Mouse (Mus musculus) limb, embryonic 10.5 days (tissue): ENCODE results near the gene Tmsb10. TPM values are rescaled to one million over a fixed set of nuclear protein-coding genes. Genes with fewer than 3 reads are reported as not detected.

ENCODE experiments used
- DNase-seq: peaks from one replicate; pipeline ENCODE4 v3.0.0-alpha.2; 2017; ENCODE audit warnings: low spot score
- H3K27ac ChIP-seq: fragments of 300-500 bp; sonication (generic); 2 replicates; pipeline ENCODE4 v1.5.1; 2016; ENCODE audit warnings: mild to moderate bottlenecking
- H3K27me3 ChIP-seq: fragments of 300-500 bp; sonication (generic); 2 replicates; pipeline ENCODE4 v1.6.1; 2016; ENCODE audit warnings: low read depth, mild to moderate bottlenecking; ENCODE audit not compliant: poor library complexity, severe bottlenecking
- H3K36me3 ChIP-seq: fragments of 300-500 bp; sonication (generic); 2 replicates; pipeline ENCODE4 v1.6.1; 2016; ENCODE audit warnings: mild to moderate bottlenecking, moderate library complexity
- H3K4me1 ChIP-seq: fragments of 300-500 bp; sonication (generic); 2 replicates; pipeline ENCODE4 v1.6.1; 2016
- H3K4me3 ChIP-seq: fragments of 300-500 bp; sonication (generic); 2 replicates; pipeline ENCODE4 v1.5.1; 2016; ENCODE audit warnings: mild to moderate bottlenecking, moderate library complexity
- H3K9me3 ChIP-seq: fragments of 300-500 bp; sonication (generic); replicated peaks from 2 replicates; pipeline ENCODE4 v1.6.1; 2016; ENCODE audit warnings: mild to moderate bottlenecking
- WGBS: fragments of 180-500 bp; shearing (Covaris S2); methylation state at CpG from one replicate; pipeline ENCODE4 v1.1.7; 2016; 5-methylcytosine and 5-hydroxymethylcytosine counted together
- polyA plus RNA-seq: library from polyadenylated mRNA; unstranded; fragments of >200 nt; fragmentation: Nextera tagmentation; extraction: Ambion mirVana; gene quantifications from 2 replicates; pipeline ENCODE4 v1.2.1, GENCODE M21; 2016

Tmsb10 gene
- polyA plus RNA-seq, 1 experiment from 2014 or later: 2,907 TPM

DNA sequence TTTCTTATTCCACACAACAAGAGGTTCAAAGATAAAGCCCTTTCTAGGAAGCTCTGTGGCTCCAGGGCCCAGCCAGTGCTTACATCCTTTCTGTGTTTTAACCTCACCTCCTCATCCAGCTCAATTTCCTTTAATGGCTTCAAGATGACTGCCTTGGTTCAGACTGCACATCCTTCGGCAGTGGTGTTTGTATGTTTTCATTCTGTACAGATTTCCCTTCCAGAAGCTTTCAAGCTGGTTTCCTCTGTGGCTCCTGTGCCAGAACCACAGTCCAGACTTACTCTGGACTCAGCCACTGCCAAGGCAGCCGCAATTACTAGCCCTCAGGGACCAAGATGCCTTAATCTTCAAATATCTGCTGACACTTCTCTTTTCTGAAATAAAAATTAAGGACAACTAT, 6.3 kb downstream of the Tmsb10 start:
- no peak overlapping the region for H3K27ac ChIP-seq
- peaks cover 30% of the 10 kb centered on the region for H3K4me1 ChIP-seq
- H3K27me3 ChIP-seq: no peaks in the 10 kb centered on the region
- H3K36me3 ChIP-seq: 0 out of 2 replicates have a peak, but pooled peaks cover 5% of the 10 kb centered on the region
- no peak for DNase-seq
- no peak overlapping the region for H3K4me3 ChIP-seq
- WGBS: 60% methylated on average over 2 of the region's 2 CpGs
- no peaks in the 10 kb centered on the region for H3K9me3 ChIP-seq

DNA sequence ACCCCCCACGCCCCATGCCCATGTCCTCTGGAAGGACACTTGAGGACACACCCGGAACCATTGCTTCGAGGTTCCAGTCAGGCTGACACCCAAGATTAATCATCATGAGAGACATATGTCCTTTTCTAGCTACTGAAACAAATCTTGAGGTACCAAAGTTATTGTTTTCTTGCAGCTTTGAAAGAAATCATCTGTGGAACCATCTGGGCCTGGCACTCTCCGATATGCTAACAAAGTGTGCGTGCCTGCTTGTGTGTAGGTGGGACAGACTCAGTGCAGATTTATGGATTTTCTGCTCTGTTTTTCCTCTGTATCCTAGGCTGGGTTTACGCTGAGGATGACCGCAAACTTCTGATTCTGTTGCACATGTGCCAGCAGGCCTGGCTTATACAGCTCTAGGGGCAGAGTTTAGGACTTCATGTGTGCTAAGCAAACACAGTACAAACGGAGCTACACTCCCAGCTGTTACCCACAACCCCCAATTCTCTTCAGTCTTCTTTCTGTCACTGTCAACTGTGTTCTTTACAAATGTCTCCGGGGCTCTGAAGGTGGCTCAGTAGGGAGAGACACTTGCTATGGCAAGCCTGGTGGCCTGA, 9.3 kb downstream of the Tmsb10 start:
- Histone ChIP-seq H3K9me3 (no peaks in the 10 kb centered on the region), H3K36me3 (no peaks in the 10 kb centered on the region), H3K4me3 (no peak overlapping the region), H3K4me1 (peaks cover 17% of the 10 kb centered on the region), H3K27me3 (no peaks in the 10 kb centered on the region), H3K27ac (no peak overlapping the region)
- 88% methylated on average over 9 of the region's 9 CpGs for WGBS
- no peak for DNase-seq

DNA sequence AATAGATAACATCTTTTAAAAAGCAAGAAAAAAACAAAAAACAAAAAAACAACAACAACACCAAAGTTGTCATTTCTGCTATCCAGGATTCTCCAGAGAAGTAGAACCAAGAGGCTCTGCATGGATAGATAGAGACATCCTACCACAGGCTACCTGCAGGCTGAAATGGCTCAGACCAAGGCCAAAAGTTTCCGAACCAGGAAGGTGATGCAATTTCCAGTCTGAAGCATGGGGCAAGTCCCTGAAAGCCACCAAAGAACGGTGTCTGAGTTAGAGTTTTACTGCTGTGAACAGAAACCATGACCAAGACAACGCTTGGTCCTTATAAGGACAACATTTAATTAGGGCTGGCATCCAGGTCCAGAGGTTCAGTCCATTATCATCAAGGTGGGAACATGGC, 10.2 kb downstream of the Tmsb10 start:
- peaks cover 16% of the 10 kb centered on the region for H3K4me1 ChIP-seq
- H3K27ac ChIP-seq: no peak overlapping the region
- no peaks in the 10 kb centered on the region for H3K9me3 ChIP-seq
- H3K36me3 ChIP-seq: no peaks in the 10 kb centered on the region
- H3K4me3 ChIP-seq: no peak overlapping the region
- DNase-seq: no peak
- H3K27me3 ChIP-seq: no peaks in the 10 kb centered on the region
- 96% methylated on average over 3 of the region's 3 CpGs for WGBS

DNA sequence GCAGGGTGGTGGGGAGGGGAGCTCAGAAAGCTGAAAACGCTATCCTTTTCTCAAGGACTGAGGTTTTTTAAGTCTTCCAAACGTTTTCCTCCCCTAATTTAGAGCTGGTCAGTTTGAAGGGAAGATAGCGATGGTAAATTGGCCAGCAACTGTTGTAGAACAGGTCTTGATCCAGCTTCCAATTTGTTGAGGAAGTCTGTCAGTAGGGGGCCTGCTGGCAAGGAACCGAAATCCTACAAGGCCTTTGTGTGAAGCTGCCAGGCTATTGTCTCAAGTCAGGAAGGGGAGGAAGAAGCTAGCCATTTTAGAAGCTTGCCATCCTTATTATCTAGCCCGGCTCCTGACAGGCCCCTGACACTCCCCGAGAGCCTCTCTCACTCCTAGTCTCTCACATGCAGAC, 10.6 kb downstream of the Tmsb10 start:
- Histone ChIP-seq H3K27ac (no peak overlapping the region), H3K4me1 (peaks cover 12% of the 10 kb centered on the region), H3K36me3 (no peaks in the 10 kb centered on the region), H3K9me3 (no peaks in the 10 kb centered on the region), H3K4me3 (no peak overlapping the region), H3K27me3 (no peaks in the 10 kb centered on the region)
- 62% methylated on average over 6 of the region's 6 CpGs for WGBS
- no peak for DNase-seq

DNA sequence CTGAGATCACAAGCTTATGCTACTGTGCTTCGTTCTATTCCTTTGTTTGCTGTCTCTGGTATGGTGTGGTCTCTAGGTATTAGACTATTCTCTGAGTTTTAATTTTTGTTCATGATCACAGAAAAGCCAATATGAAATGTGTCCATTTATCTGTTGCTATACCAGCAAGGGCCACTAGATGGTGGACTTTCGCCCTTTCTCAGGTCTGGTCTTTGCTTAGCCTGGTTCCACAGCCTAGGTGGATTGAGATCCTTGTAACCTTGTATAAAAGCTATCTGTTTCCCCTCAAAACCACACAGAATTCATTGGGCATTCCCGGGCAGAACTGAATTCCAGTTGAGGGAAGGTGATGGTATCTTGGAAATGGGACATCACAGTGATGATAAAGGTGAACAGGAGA, 18.1 kb downstream of the Tmsb10 start:
- 10% methylated on average over 3 of the region's 3 CpGs for WGBS
- no peaks in the 10 kb centered on the region for H3K36me3 ChIP-seq
- H3K27me3 ChIP-seq: no peaks in the 10 kb centered on the region
- 0 out of 2 replicates have a peak, but pooled peaks cover 6% of the 10 kb centered on the region for H3K4me1 ChIP-seq
- no peak overlapping the region for H3K4me3 ChIP-seq
- peak; percentile 64 for DNase-seq
- no peak overlapping the region for H3K27ac ChIP-seq
- H3K9me3 ChIP-seq: no peaks in the 10 kb centered on the region

DNA sequence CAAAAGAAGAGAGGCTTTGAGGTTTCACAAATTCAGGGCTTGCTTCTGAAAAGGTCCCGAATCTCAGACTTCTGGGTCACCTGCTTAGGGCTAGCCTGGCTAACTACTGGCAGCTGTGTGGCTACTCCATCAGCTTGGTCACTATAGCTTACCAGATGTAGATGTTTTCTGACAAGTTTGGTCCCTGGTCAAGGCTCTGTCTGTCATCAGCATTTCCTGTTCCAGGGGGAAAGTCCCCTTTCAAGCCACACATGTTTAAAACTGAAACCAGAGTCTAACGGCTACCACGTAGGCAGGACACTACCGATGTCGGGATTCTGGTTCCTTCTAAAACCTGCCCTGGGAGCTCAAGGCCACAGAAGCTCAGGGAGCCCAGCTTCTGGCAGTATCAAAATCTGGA, 20.7 kb downstream of the Tmsb10 start:
- no peaks in the 10 kb centered on the region for H3K36me3 ChIP-seq
- WGBS: 75% methylated on average over 5 of the region's 5 CpGs
- no peak overlapping the region for H3K4me3 ChIP-seq
- H3K27ac ChIP-seq: no peak overlapping the region
- no peaks in the 10 kb centered on the region for H3K9me3 ChIP-seq
- H3K4me1 ChIP-seq: 0 out of 2 replicates have a peak, but pooled peaks cover 6% of the 10 kb centered on the region
- no peaks in the 10 kb centered on the region for H3K27me3 ChIP-seq
- DNase-seq: no peak

DNA sequence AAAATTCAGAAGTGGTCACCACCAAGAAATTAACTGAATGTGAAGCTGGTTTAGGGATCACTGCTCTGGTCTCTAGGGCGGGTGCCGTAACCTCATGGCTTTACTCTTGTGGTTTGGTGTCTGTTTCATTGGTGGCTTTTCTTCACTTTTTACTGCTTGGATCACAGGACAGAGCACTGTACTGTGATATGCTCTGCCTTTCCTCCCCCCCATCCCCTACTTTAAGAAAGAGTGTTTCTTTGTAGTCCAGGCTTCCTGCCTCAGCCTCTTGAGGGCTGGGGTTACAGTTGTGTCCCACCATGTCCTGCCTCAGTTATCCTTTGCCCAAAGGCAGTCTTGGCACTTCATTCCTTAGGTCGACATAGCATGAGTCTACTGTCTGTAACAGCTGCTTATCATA, 21.1 kb downstream of the Tmsb10 start:
- Histone ChIP-seq H3K27me3 (no peaks in the 10 kb centered on the region), H3K4me1 (0 out of 2 replicates have a peak, but pooled peaks cover 6% of the 10 kb centered on the region), H3K9me3 (no peaks in the 10 kb centered on the region), H3K27ac (no peak overlapping the region), H3K4me3 (no peak overlapping the region), H3K36me3 (no peaks in the 10 kb centered on the region)
- DNase-seq: no peak
- 83% methylated on average over 3 of the region's 3 CpGs for WGBS

DNA sequence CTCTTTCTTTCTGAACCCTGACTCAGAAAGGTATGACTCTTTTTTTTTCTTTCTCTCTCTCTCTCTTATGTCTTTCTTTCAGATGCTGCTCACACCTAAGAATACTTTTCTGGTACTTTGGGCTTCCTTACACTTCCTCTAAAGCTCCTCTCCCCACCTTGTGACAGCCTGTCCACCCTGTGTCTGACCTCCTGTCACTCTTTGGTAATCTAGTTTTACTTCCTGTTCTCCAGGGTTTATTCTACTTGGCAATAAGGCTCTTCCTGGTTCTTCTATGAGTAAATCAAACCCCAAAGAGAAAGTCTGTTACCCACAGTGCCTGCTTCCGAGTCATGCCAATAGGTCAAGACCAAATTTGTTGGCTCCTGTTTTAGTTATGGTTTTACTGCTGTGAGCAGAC, 25.6 kb downstream of the Tmsb10 start:
- 0 out of 2 replicates have a peak, but pooled peaks cover 6% of the 10 kb centered on the region for H3K4me1 ChIP-seq
- no peaks in the 10 kb centered on the region for H3K9me3 ChIP-seq
- 90% methylated on average over 1 of the region's 1 CpGs for WGBS
- H3K27me3 ChIP-seq: no peaks in the 10 kb centered on the region
- no peak overlapping the region for H3K27ac ChIP-seq
- H3K4me3 ChIP-seq: no peak overlapping the region
- H3K36me3 ChIP-seq: no peaks in the 10 kb centered on the region
- no peak for DNase-seq

DNA sequence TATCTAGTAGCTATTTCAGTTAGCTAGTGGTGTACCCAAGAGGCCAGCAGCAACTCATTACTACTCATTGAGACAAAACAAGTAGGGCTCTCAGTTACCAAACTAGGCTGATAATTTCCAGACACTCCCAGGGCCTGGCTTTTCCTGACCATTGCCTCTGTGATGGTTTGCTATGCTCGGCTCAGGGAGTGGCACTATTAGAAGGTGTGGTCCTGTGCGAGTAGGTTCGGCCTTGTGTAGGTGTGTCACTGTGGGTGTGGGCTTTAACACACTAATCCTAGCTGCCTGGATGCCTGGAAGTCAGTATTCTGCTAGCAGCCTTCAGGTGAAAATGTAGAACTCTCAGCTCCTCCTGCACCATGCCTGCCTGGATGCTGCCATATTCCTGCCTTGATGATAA, 27.0 kb downstream of the Tmsb10 start:
- Histone ChIP-seq H3K27ac (no peak overlapping the region), H3K4me3 (no peak overlapping the region), H3K36me3 (no peaks in the 10 kb centered on the region), H3K27me3 (no peaks in the 10 kb centered on the region), H3K4me1 (peaks cover 7% of the 10 kb centered on the region), H3K9me3 (no peaks in the 10 kb centered on the region)
- 93% methylated on average over 3 of the region's 3 CpGs for WGBS
- no peak for DNase-seq

DNA sequence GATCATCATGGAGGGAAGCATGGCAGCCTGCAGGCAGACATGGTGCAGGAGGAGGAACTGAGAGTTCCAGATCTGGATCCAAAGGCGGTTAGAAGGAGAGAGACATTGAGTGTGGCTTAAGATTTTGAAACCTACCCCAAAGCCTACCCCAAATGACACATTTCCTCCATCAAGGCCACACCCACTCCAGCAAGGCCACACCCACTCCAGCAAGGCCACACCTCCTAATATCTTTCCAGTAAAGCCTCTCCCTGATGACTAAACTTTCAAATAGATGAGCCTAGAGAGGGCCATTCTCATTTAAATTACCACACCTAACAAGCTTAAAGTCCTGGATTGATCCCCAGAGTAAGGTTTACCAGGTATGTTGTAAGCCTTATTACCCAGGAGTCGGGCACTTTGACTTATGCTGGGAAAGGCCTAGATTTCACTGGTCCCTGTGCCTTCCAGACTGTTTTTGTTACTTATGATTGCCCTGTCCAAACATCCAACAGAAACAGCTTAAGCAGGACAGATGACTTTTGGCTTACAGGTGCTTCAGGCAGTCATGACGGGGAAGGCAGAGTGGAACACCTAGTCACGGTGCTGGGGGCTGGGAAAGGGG, 28.7 kb downstream of the Tmsb10 start:
- Histone ChIP-seq H3K27ac (no peak overlapping the region), H3K27me3 (no peaks in the 10 kb centered on the region), H3K9me3 (no peaks in the 10 kb centered on the region), H3K36me3 (no peaks in the 10 kb centered on the region), H3K4me3 (no peak overlapping the region), H3K4me1 (peaks cover 9% of the 10 kb centered on the region)
- 90% methylated on average over 4 of the region's 4 CpGs for WGBS
- DNase-seq: no peak

DNA sequence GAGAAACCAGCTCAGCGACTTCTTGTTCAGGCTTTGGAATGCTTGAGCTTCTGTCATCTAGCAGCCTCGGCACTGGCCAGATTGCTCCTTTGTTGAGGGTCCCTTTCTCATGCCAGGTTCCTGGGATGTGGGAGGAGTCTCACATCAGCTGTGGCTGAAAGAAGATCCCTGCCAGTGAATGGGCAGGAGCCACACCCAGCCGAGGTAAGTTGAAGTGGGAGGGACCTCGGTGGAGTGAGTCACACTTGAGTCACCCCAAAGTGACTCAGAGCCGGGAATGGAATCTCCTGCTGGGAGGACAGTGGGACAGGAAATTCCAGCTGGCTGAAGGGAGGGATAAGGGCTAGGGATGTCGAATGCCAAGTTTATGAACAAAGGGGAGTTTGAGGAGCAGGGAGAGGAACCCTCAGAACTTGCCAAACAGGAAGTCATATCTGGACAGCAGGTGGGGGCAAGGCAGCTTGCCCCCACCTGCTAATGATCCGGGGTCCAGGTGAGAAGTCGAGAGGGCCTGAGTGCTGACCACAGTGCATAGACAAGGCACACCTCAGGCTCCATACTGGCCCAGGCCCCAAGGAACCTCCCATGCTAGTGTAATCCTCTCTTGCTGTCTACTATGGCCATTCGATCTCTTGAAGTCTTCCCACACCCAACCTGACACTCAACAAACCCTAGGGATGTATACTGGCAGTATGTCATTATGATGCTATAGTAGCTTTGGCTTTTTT, 31.6 kb downstream of the Tmsb10 start:
- Histone ChIP-seq H3K4me1 (peaks cover 9% of the 10 kb centered on the region), H3K4me3 (no peak overlapping the region), H3K27me3 (no peaks in the 10 kb centered on the region), H3K27ac (no peak overlapping the region), H3K9me3 (no peaks in the 10 kb centered on the region), H3K36me3 (no peaks in the 10 kb centered on the region)
- WGBS: 18% methylated on average over 9 of the region's 9 CpGs
- DNase-seq: no peak

DNA sequence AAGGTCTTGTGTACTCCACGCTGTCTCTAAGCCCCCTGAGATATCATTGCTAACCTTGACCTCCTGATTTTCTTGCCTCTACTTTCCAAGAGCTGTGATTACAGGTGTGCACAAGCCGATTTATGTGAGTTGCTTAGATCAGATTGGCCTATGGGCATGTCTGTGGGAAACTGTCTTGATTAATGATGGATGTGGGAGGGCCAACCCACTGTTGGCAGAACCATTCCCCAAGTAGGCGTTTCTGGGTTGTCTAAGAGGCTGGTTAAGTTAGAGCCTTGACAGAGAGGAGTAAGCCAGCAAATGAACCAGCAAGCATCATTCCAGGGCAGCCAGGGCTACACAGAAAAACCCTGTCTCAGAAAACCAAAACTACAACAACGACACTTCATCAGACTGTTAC, 32.5 kb downstream of the Tmsb10 start:
- H3K4me1 ChIP-seq: peaks cover 9% of the 10 kb centered on the region
- no peaks in the 10 kb centered on the region for H3K9me3 ChIP-seq
- H3K4me3 ChIP-seq: no peak overlapping the region
- no peak overlapping the region for H3K27ac ChIP-seq
- H3K27me3 ChIP-seq: no peaks in the 10 kb centered on the region
- DNase-seq: no peak
- 81% methylated on average over 4 of the region's 4 CpGs for WGBS
- no peaks in the 10 kb centered on the region for H3K36me3 ChIP-seq

DNA sequence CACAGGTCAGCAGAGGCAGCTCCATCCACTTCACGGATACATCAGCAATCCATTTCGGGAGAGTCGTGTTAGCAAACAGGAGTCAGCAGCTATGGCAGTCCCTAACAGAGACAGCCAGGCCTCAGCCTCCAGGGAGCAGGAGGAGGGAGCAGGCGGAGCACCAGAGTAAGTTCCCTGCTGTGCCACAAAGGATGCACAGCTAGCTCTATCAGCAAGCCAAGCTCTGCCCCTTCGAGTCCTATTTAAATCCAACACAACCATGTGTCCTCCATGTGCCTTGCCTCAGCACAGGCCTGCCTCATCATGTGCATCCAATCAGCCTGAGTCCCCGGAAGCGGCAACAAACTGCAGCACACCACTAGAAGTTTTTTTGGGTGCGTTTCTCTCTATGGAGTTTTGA, 35.2 kb downstream of the Tmsb10 start:
- Histone ChIP-seq H3K4me3 (no peak overlapping the region), H3K36me3 (no peaks in the 10 kb centered on the region), H3K27ac (no peak overlapping the region), H3K27me3 (no peaks in the 10 kb centered on the region), H3K9me3 (no peaks in the 10 kb centered on the region), H3K4me1 (peaks cover 9% of the 10 kb centered on the region)
- WGBS: 92% methylated on average over 8 of the region's 8 CpGs
- no peak for DNase-seq
